Mouse (Mus musculus) T-cell, adult 2 months (primary cell): Measurements from ENCODE around the gene Rb1.
A peak's percentile ranks its signal among the peaks of the same experiment; 100 is the strongest.

Experiments used
- DNase-seq: peaks from one replicate; pipeline ENCODE4 v3.0.0; 2022; ENCODE audit warnings: low spot score

The Rb1 gene

DNA sequence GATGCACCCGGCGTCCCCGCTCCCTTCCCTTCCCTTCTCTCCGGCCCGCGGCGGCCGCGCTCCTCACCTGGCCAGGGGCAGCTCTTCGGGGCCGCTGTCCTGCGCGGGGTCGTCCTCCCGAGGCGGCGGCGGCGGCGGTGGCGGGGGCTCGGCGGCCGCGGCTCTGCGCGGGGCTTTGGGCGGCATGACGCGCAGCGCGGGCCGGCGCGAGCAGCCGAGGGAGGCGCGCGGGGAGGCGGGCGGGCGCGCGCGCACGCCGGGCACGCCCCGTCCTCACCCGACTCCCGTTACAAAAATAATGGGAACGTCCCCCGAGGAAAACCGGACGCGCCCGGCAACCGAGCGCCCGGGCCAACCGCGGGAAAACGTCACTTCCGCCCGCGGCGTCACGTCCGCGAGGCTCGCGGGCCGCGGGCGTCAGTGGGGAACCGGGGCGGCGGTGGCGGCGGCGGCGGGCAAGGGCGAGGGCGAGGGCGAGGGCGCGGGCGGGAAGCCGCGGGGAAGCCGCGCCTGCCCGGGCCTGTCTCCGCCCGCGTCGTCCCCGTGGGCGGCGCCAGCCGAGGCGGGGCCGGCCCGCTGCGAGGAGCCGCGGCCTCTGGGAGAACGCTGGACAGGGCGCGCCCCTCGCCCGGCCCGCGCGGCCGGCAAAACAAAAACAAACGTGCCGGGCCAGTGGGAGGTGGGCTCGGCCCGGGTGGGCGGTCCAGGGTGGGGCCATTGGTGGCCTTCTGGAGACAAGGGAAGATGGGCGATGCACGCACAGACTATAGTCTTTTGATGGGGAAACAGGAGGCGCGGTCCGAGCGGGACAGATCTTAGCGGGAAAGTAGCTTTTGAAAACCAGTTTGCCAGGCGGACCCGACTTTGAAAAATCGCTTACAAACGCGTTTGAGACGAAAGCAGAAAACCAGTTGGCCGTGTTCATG, at the start of gene Rb1:
TSS of gene Rb1 (minus strand) at position 367 of the 926 bp plus-strand sequence.
- DNase-seq: peak; percentile 74

DNA sequence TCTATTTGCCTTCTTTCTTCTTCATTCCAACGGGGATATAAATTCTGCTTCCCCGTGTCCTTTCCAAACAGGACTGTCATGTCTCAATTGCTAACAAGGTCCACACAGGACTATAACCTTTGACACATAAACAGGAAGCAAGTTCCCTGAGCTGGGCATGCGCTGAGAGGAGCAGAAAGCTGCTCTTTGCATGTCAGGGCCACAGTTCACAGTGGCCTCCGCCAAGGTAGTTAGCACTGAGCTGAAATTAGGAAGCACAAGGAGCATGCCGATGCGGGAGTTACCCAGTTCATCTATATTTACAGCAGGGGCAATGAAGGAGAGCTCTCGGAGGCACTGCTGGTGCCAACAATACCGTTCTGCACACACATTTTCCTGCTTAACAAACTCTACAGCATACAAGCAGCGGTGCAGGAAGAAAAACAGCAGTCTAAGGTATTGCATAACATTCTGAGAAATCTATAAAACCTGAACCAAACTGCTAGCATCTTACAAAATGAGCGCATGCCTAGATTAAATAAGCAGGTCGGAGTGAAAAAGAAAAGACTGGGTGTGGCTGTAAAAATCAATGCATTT, 48.8 kb upstream of the Rb1 start:
- DNase-seq: no peak

- no peak for DNase-seq
These were observed 48.0 kb upstream of the Rb1 start for GRCm38 (mm10) chr14:73373606-73374005.

DNA sequence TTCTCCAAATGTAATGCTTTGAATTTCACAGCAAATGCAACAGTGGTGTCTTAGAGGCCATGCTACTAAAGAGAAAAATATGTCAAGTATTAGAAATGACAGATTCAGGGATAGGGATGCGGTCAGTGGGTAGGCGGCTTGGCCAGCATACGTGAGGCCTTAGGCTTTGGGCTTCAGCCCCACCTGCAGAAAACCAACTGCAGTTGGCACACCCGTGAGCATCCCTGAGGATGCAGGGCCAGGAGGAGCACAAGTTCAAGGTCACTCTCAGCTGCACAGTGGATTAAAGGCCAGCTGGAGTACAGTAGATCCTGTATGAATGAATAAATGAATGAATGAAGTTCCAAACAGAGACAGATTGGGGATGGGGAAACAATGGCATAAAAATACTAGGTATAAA, 47.4 kb upstream of the Rb1 start:
- no peak for DNase-seq

- DNase-seq: no peak
These were observed 46.0 kb upstream of the Rb1 start for GRCm38 (mm10) chr14:73371577-73371976.

- no peak for DNase-seq
These were observed 45.2 kb upstream of the Rb1 start for GRCm38 (mm10) chr14:73370695-73371372.

GRCm38 (mm10) chr14:73370078-73370670, 44.6 kb upstream of the Rb1 start:
- DNase-seq: no peak

- DNase-seq: no peak
These were observed 44.0 kb upstream of the Rb1 start for GRCm38 (mm10) chr14:73369634-73370033.

DNA sequence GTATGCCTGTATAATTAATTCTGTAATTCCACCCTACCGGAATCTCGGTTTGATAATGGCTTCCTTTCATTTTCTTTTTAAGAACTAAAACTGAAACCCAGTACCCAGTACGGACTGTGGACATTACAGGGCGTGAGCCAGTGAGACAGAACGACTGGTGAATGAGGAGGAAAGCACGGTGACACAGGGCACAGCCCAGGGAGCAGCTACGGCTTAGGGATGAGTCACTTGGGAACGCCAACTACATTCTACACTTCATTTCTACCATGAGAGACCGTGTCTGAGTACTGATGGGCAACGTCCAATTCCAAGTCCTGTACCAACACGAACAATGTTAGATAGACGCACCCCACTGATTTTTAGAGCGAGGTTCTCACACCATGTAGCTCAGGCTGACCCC, 43.3 kb upstream of the Rb1 start:
- DNase-seq: no peak

DNA sequence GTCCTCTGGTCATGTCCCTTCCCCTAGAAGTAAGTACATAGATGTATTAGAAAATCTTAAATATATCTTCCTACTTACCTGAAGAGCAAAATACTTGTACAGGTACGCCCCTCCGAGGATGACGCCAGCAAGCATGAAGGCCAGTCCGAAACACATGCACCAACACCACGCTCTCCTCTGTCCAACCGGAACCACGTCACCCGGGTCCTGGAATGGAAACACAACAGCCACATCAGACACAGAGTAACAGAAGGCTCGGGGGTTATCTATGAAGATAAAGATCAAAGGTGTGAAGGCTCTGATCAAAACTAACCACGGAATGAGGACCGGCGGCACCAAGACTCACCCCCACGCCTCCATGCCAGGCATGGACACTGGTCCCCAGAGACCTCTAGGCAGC, 42.6 kb upstream of the Rb1 start:
- no peak for DNase-seq

GRCm38 (mm10) chr14:73366278-73366677, 40.7 kb upstream of the Rb1 start:
- no peak for DNase-seq

GRCm38 (mm10) chr14:73363782-73364181, 38.2 kb upstream of the Rb1 start:
- no peak for DNase-seq

DNA sequence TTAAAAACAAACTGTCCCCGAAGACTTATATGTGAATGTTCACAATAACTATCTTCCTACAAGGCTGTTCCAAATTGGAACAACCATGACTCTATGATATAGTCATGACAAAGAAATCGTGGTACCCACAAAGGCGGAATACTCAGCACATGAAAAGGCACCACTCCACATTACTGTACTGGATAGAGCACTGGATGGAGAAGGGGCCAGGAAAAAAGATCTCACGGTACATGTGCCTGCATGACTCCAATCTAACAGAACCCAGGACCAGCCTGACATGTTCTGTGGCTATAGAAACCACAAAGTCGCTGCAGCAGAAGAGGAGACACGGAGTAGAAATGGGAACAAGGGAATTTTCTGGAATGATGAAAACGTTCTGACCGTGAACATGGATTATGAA, 29.1 kb upstream of the Rb1 start:
- DNase-seq: no peak

DNA sequence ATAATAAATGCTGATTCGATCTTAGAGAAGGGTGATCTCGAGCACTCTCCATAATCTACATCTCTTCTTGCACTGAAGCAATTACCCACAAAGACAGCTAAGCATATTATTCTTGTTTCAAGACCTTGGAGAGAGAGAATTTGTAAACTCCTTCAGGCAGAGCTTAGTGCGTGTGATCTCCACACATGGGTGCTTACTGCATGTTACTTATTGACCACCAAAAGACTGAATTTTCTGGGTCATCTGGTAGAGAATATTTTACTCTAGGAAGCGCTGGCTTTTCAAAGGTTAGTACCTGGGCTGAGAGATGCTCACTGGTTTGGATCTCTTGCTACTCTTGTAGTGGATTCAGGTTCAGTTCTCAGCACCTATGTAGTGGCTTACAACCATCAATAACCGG, 25.5 kb upstream of the Rb1 start:
- DNase-seq: no peak

- DNase-seq: no peak
These were observed 24.4 kb upstream of the Rb1 start for GRCm38 (mm10) chr14:73350029-73350428.

- DNase-seq: peak; percentile 64
These were observed 23.5 kb upstream of the Rb1 start for GRCm38 (mm10) chr14:73349061-73349670.

DNA sequence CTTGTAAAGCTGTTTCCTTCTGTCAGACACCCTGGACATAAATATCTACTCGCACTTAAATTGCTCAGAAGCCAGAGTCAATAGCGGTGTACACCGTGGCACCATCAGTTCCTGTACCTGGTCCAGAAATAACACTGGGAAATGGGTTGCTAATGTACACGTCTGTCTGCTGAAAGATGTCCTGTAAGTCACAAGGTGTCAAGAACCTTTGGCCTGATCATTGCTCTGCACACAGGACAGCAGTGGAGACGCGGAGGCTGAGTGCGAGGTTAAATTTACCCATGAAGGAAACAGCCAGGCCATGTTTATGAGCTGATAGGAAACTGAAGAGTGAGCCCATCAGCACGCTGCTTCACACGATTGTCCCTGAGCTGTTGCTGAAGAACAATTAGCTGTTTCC, 21.7 kb upstream of the Rb1 start:
- DNase-seq: no peak

DNA sequence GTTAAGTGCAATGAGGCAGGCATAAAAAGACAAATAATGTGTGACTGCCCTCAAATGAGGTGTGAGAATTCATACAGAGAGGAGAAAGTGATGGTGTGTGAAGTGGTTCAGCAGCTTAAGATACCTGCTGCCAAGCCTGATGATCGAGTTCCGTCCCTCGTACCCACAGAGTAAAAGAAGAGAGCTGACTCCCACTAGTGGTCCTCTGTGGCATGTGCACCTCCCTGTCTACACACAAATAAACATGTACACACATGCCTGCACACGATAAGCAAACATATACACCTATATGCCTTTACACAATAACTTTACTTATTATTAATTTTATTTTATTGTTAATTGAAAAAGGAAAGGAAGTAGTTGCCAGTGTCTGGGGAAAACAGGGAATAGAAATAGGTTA, 20.0 kb upstream of the Rb1 start:
- DNase-seq: no peak

GRCm38 (mm10) chr14:73340051-73340755, 14.6 kb upstream of the Rb1 start:
- DNase-seq: no peak

- peak; percentile 18 for DNase-seq
These were observed 14.0 kb upstream of the Rb1 start for GRCm38 (mm10) chr14:73339615-73340014.

- DNase-seq: no peak
These were observed 10.9 kb upstream of the Rb1 start for GRCm38 (mm10) chr14:73336316-73337080.
